Mouse (Mus musculus) MEL (cell line): ENCODE results near the gene Slc51a.

Experiments
- BHLHE40 ChIP-seq: IDR thresholded peaks from 2 replicates; pipeline ENCODE4 v1.6.1; 2012; ENCODE audit warnings: low read depth, mild to moderate bottlenecking, inconsistent platforms, low read length, improper control_type of control experiment, borderline replicate concordance
- HCFC1 ChIP-seq: IDR thresholded peaks from 2 replicates; pipeline ENCODE4 v1.6.1; 2012; ENCODE audit warnings: low read depth, mild to moderate bottlenecking, inconsistent platforms, low read length, improper control_type of control experiment, moderate library complexity
- MAFK ChIP-seq: IDR thresholded peaks from 2 replicates; pipeline ENCODE4 v1.6.1; 2011; ENCODE audit warnings: low read depth, mild to moderate bottlenecking, low read length, improper control_type of control experiment, borderline replicate concordance
- POLR2A ChIP-seq, 2 experiments: IDR thresholded peaks; 2 replicates each; pipeline ENCODE4 v1.6.1; 2011 to 2012; ENCODE audit warnings: low read length in 2 of 2, mild to moderate bottlenecking in 2 of 2, control low read depth in 1 of 2, improper control_type of control experiment in 1 of 2, low read depth in 1 of 2, moderate library complexity in 1 of 2; ENCODE audit not compliant: control insufficient read depth in 1 of 2, insufficient read depth in 1 of 2, poor library complexity in 1 of 2
- TCF12 ChIP-seq: IDR thresholded peaks from 2 replicates; pipeline ENCODE4 v1.6.1; 2014; ENCODE audit warnings: low read depth, mild to moderate bottlenecking, inconsistent platforms, low read length, improper control_type of control experiment, moderate library complexity
- USF2 ChIP-seq, 2 experiments: IDR thresholded peaks; 2 replicates each; pipeline ENCODE4 v1.6.1; 2011 to 2012; ENCODE audit warnings: improper control_type of control experiment in 2 of 2, low read length in 2 of 2, borderline replicate concordance in 1 of 2, inconsistent platforms in 1 of 2, low read depth in 1 of 2, mild to moderate bottlenecking in 1 of 2; ENCODE audit not compliant: insufficient read depth in 1 of 2

GRCm38 (mm10) chr16:32434066-32434465 is 53.6 kb downstream of the Slc51a start:
- TF ChIP-seq BHLHE40: peak; percentile 66; the same call in 1 of the 2 replicates
- TF ChIP-seq USF2 (IDR thresholded peaks at IDR 0.05; ENCODE audit: borderline replicate concordance in 1 of 2, insufficient read depth in 1 of 2, low read depth in 1 of 2, low read length in 2 of 2): no peak
- peak; percentile 44; the same call in 1 of the 2 replicates for TF ChIP-seq TCF12
- TF ChIP-seq MAFK: no peak
- no peak for TF ChIP-seq HCFC1
- TF ChIP-seq POLR2A (IDR thresholded peaks at IDR 0.05; ENCODE audit: control insufficient read depth in 1 of 2, insufficient read depth in 1 of 2, low read depth in 1 of 2, low read length in 2 of 2, poor library complexity in 1 of 2): no peak
